Mouse (Mus musculus) MEL (cell line): Measurements from ENCODE around the gene Hoxa3. TPM values are rescaled to one million over a fixed set of nuclear protein-coding genes. Genes with fewer than 3 reads are reported as not detected.

Source experiments
- DNase-seq: peaks from one replicate; pipeline ENCODE4 v3.0.0; 2011; ENCODE audit warnings: low read depth, low spot score
- H3K27ac ChIP-seq: 2 replicates; pipeline ENCODE4 v1.5.1; 2012; ENCODE audit warnings: low read depth, mild to moderate bottlenecking, control low read depth, low read length, moderate library complexity; ENCODE audit not compliant: control insufficient read depth
- H3K27me3 ChIP-seq, 2 experiments: fragments of 150-350 bp in 1 of 2; sonication (generic) in 1 of 2; 2 replicates each; pipeline ENCODE4 v1.6.1; 2012; ENCODE audit warnings: low read length in 2 of 2, mild to moderate bottlenecking in 2 of 2, improper control_type of control experiment in 1 of 2, moderate library complexity in 1 of 2; ENCODE audit not compliant: insufficient read depth in 2 of 2, control insufficient read depth in 1 of 2
- H3K36me3 ChIP-seq, 2 experiments: 2 replicates each; pipeline ENCODE4 v1.6.1; 2012 to 2014; ENCODE audit warnings: low read length in 2 of 2, improper control_type of control experiment in 1 of 2, inconsistent platforms in 1 of 2, mild to moderate bottlenecking in 1 of 2; ENCODE audit not compliant: insufficient read depth in 2 of 2, control insufficient read depth in 1 of 2
- H3K4me1 ChIP-seq, 2 experiments: fragments of 150-350 bp in 1 of 2; sonication (generic) in 1 of 2; 2 replicates each; pipeline ENCODE4 v1.6.1; 2012; ENCODE audit warnings: low read length in 2 of 2, improper control_type of control experiment in 1 of 2, mild to moderate bottlenecking in 1 of 2; ENCODE audit not compliant: insufficient read depth in 2 of 2, control insufficient read depth in 1 of 2
- H3K4me3 ChIP-seq, 2 experiments: fragments of 150-350 bp in 1 of 2; sonication (generic) in 1 of 2; 2 replicates each; pipeline ENCODE4 v1.5.1; 2012; ENCODE audit warnings: low read depth in 2 of 2, low read length in 2 of 2, mild to moderate bottlenecking in 2 of 2, moderate library complexity in 2 of 2, control low read depth in 1 of 2, improper control_type of control experiment in 1 of 2; ENCODE audit not compliant: control insufficient read depth in 1 of 2, insufficient read depth in 1 of 2
- H3K79me2 ChIP-seq: 2 replicates; pipeline ENCODE4 v1.6.1; 2012; ENCODE audit warnings: mild to moderate bottlenecking, low read length, moderate library complexity; ENCODE audit not compliant: control insufficient read depth, poor library complexity, insufficient read depth
- H3K9ac ChIP-seq: 2 replicates; pipeline ENCODE4 v1.6.1; 2012; ENCODE audit warnings: low read depth, mild to moderate bottlenecking, control low read depth, low read length, moderate library complexity; ENCODE audit not compliant: control insufficient read depth, poor library complexity, severe bottlenecking
- H3K9me3 ChIP-seq: fragments of 150-350 bp; sonication (generic); replicated peaks from 2 replicates; pipeline ENCODE4 v1.6.1; 2012; ENCODE audit warnings: mild to moderate bottlenecking, low read length, improper control_type of control experiment, moderate library complexity; ENCODE audit not compliant: insufficient read depth
- BHLHE40 ChIP-seq: IDR thresholded peaks from 2 replicates; pipeline ENCODE4 v1.6.1; 2012; ENCODE audit warnings: low read depth, mild to moderate bottlenecking, inconsistent platforms, low read length, improper control_type of control experiment, borderline replicate concordance
- CHD1 ChIP-seq: IDR thresholded peaks from 2 replicates; pipeline ENCODE4 v1.6.1; 2012; ENCODE audit warnings: low read depth, mild to moderate bottlenecking, inconsistent platforms, low read length, improper control_type of control experiment
- CHD2 ChIP-seq: IDR thresholded peaks from 2 replicates; pipeline ENCODE4 v1.6.1; 2011; ENCODE audit warnings: low read length, improper control_type of control experiment
- E2F4 ChIP-seq: IDR thresholded peaks from 2 replicates; pipeline ENCODE4 v1.6.1; 2011; ENCODE audit warnings: low read depth, low read length, improper control_type of control experiment, borderline replicate concordance
- ELF1 ChIP-seq: IDR thresholded peaks from 2 replicates; pipeline ENCODE4 v1.6.1; 2014; ENCODE audit warnings: low read depth, mild to moderate bottlenecking, inconsistent platforms, low read length, improper control_type of control experiment, moderate library complexity
- MAX ChIP-seq: IDR thresholded peaks from 2 replicates; pipeline ENCODE4 v1.6.1; 2011; ENCODE audit warnings: low read length, improper control_type of control experiment
- MXI1 ChIP-seq: IDR thresholded peaks from 2 replicates; pipeline ENCODE4 v1.6.1; 2011; ENCODE audit warnings: mild to moderate bottlenecking, low read depth, low read length, improper control_type of control experiment
- NELFE ChIP-seq: IDR thresholded peaks from 2 replicates; pipeline ENCODE4 v1.6.1; 2011; ENCODE audit warnings: low read depth, low read length, improper control_type of control experiment
- POLR2AphosphoS2 ChIP-seq: IDR thresholded peaks from 2 replicates; pipeline ENCODE4 v1.6.1; 2011; ENCODE audit warnings: low read length, improper control_type of control experiment
- RAD21 ChIP-seq: IDR thresholded peaks from 2 replicates; pipeline ENCODE4 v1.6.1; 2011; ENCODE audit warnings: mild to moderate bottlenecking, low read depth, low read length, improper control_type of control experiment
- RCOR1 ChIP-seq: IDR thresholded peaks from 2 replicates; pipeline ENCODE4 v1.6.1; 2012; ENCODE audit warnings: low read depth, mild to moderate bottlenecking, inconsistent platforms, low read length, improper control_type of control experiment
- SIN3A ChIP-seq: IDR thresholded peaks from 2 replicates; pipeline ENCODE4 v1.6.1; 2012; ENCODE audit warnings: low read length, improper control_type of control experiment, inconsistent platforms
- TBP ChIP-seq: IDR thresholded peaks from 2 replicates; pipeline ENCODE4 v1.8.0; 2011; ENCODE audit warnings: low read depth, low read length, improper control_type of control experiment
- TCF12 ChIP-seq: IDR thresholded peaks from 2 replicates; pipeline ENCODE4 v1.6.1; 2014; ENCODE audit warnings: low read depth, mild to moderate bottlenecking, inconsistent platforms, low read length, improper control_type of control experiment, moderate library complexity
- UBTF ChIP-seq: IDR thresholded peaks from 2 replicates; pipeline ENCODE4 v1.6.1; 2012; ENCODE audit warnings: low read depth, mild to moderate bottlenecking, inconsistent platforms, low read length, improper control_type of control experiment, moderate library complexity, borderline replicate concordance; ENCODE audit not compliant: insufficient read depth
- USF1 ChIP-seq: IDR thresholded peaks from 2 replicates; pipeline ENCODE4 v1.6.1; 2014; ENCODE audit warnings: low read depth, mild to moderate bottlenecking, inconsistent platforms, low read length, improper control_type of control experiment, moderate library complexity
- ZC3H11A ChIP-seq: IDR thresholded peaks from 2 replicates; pipeline ENCODE4 v1.6.1; 2012; ENCODE audit warnings: low read depth, mild to moderate bottlenecking, inconsistent platforms, low read length, improper control_type of control experiment
- ZKSCAN1 ChIP-seq: IDR thresholded peaks from 2 replicates; pipeline ENCODE4 v1.6.1; 2012; ENCODE audit warnings: low read depth, mild to moderate bottlenecking, inconsistent platforms, low read length, improper control_type of control experiment, moderate library complexity
- ZNF384 ChIP-seq: IDR thresholded peaks from 2 replicates; pipeline ENCODE4 v1.6.1; 2012; ENCODE audit warnings: low read depth, mild to moderate bottlenecking, inconsistent platforms, low read length, improper control_type of control experiment
- polyA plus RNA-seq, 2 experiments: library from polyadenylated mRNA; stranded (reverse) in 1 of 2; unstranded in 1 of 2; fragments of >175 nt in 1 of 2; fragments of >200 nt in 1 of 2; gene quantifications; 2 replicates each; pipeline versions ENCODE4 v1.2.1 to v1.2.4; 2012; ENCODE audit warnings: low replicate concordance in 2 of 2, low read depth in 1 of 2; ENCODE audit not compliant: insufficient read length in 2 of 2, insufficient read depth in 1 of 2, missing spikeins in 1 of 2
- total RNA-seq: library from RNA; depleted of rRNA; stranded (reverse); fragments of 300-350 nt; gene quantifications from 2 replicates; pipeline ENCODE4 v1.2.3, GENCODE M21; 2012

Hoxa3 gene
- total and polyA plus RNA-seq, 3 experiments, result not detected

- TF ChIP-seq USF1 (no peak), ELF1 (no peak), POLR2AphosphoS2 (no peak), CHD2 (no peak), ZC3H11A (no peak), RCOR1 (no peak), BHLHE40 (no peak), CHD1 (no peak), TCF12 (no peak), E2F4 (no peak), MAX (no peak), UBTF (no peak), ZKSCAN1 (no peak), MXI1 (no peak), TBP (no peak), ZNF384 (no peak), NELFE (no peak)
- Histone ChIP-seq H3K79me2 (no peaks in the 10 kb centered on the region), H3K4me1 (no peaks in the 10 kb centered on the region), H3K27ac (no peak overlapping the region), H3K9me3 (no peaks in the 10 kb centered on the region), H3K36me3 (no peaks in the 10 kb centered on the region), H3K4me3 (no peak overlapping the region), H3K27me3 (no peaks in the 10 kb centered on the region), H3K9ac (no peak overlapping the region)
- DNase-seq, result no peak
Observed at GRCm38 (mm10) chr6:52259811-52260261, 46.7 kb upstream of the Hoxa3 start.

GRCm38 (mm10) chr6:52259081-52259790, 46.1 kb upstream of the Hoxa3 start:
- Histone ChIP-seq H3K4me1 (no peaks in the 10 kb centered on the region), H3K9me3 (no peaks in the 10 kb centered on the region), H3K27me3 (no peaks in the 10 kb centered on the region), H3K79me2 (no peaks in the 10 kb centered on the region), H3K4me3 (no peak overlapping the region), H3K36me3 (no peaks in the 10 kb centered on the region), H3K27ac (no peak overlapping the region), H3K9ac (no peak overlapping the region)
- no peak for TF ChIP-seq RAD21
- TF ChIP-seq SIN3A, result no peak
- no peak for DNase-seq
